Mouse (Mus musculus) forebrain, embryonic 13.5 days (tissue): ENCODE data around the gene Fkbp7. TPM values are rescaled to one million over a fixed set of nuclear protein-coding genes. Genes with fewer than 3 reads are reported as not detected.

Experiments
- ATAC-seq: fragments of 200-750 bp; cut with Nextera tagmentation; 2 replicates; pipeline ENCODE4 v1.8.0; 2017
- H3K27ac ChIP-seq: fragments of 300-500 bp; sonication (generic); 2 replicates; pipeline ENCODE4 v1.5.1; 2015; ENCODE audit warnings: inconsistent platforms, mild to moderate bottlenecking, moderate library complexity
- H3K27me3 ChIP-seq: fragments of 300-500 bp; sonication (generic); 2 replicates; pipeline ENCODE4 v1.6.1; 2015; ENCODE audit warnings: mild to moderate bottlenecking, inconsistent platforms
- H3K36me3 ChIP-seq: fragments of 300-500 bp; sonication (generic); 2 replicates; pipeline ENCODE4 v1.6.1; 2015; ENCODE audit warnings: mild to moderate bottlenecking, inconsistent platforms; ENCODE audit not compliant: poor library complexity, severe bottlenecking
- H3K4me1 ChIP-seq: fragments of 300-500 bp; sonication (generic); 2 replicates; pipeline ENCODE4 v1.6.1; 2015; ENCODE audit warnings: inconsistent platforms
- H3K4me2 ChIP-seq: fragments of 300-500 bp; sonication (generic); 2 replicates; pipeline ENCODE4 v1.6.1; 2015; ENCODE audit warnings: inconsistent platforms, mild to moderate bottlenecking, moderate library complexity
- H3K4me3 ChIP-seq: fragments of 300-500 bp; sonication (generic); 2 replicates; pipeline ENCODE4 v1.5.1; 2015; ENCODE audit warnings: mild to moderate bottlenecking, inconsistent platforms
- H3K9ac ChIP-seq: fragments of 300-500 bp; sonication (generic); 2 replicates; pipeline ENCODE4 v1.6.1; 2015; ENCODE audit warnings: mild to moderate bottlenecking, inconsistent platforms
- H3K9me3 ChIP-seq: fragments of 300-500 bp; sonication (generic); replicated peaks from 2 replicates; pipeline ENCODE4 v1.6.1; 2016; ENCODE audit warnings: inconsistent platforms
- WGBS: fragments of 180-500 bp; shearing (Covaris S2); methylation state at CpG from one replicate; pipeline ENCODE4 v1.1.7; 2015; 5-methylcytosine and 5-hydroxymethylcytosine counted together
- polyA plus RNA-seq: library from polyadenylated mRNA; unstranded; fragments of >200 nt; fragmentation: Nextera tagmentation; extraction: Ambion mirVana; gene quantifications from 2 replicates; pipeline ENCODE4 v1.2.1, GENCODE M21; 2015

Gene Fkbp7
- polyA plus RNA-seq = 10.5 and 11.4 TPM in 2 replicates

DNA sequence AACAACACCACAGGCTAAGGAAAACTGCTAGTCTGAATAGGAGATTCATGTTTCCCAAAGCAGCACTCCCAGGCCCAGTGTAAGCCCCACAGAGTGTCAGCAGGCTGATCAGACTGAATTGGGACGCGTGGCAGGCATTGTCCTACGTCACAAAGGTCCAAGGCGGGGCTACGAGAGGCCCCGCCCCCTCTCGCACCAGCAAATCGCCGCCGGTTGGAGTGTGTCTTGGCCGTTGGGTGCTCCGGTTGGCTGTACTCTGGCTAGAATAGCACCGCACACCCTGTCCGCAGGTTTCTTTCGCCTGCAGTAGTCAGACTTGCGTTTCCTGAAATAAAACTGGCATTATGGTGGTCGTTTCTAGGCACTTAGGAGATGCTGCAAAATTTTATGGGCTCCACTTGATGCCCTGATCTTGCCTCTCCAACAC is at the start of gene Fkbp7:
Fkbp7 (minus strand) TSS at position 151 of the 427 bp plus-strand sequence.
- H3K36me3 ChIP-seq = no peaks in the 10 kb centered on the region
- peak within 1 kb of the TSS; percentile 72 for H3K9ac ChIP-seq
- peaks cover 32% of the 10 kb centered on the region for H3K4me1 ChIP-seq
- H3K27me3 ChIP-seq = no peaks in the 10 kb centered on the region
- ATAC-seq = peak; percentile 95
- peak within 1 kb of the TSS; percentile 72 for H3K4me2 ChIP-seq
- no peaks in the 10 kb centered on the region for H3K9me3 ChIP-seq
- peak within 1 kb of the TSS; percentile 48 for H3K4me3 ChIP-seq
- under 1% methylated on average over 17 of the region's 17 CpGs for WGBS
- peak within 1 kb of the TSS; percentile 57 for H3K27ac ChIP-seq

DNA sequence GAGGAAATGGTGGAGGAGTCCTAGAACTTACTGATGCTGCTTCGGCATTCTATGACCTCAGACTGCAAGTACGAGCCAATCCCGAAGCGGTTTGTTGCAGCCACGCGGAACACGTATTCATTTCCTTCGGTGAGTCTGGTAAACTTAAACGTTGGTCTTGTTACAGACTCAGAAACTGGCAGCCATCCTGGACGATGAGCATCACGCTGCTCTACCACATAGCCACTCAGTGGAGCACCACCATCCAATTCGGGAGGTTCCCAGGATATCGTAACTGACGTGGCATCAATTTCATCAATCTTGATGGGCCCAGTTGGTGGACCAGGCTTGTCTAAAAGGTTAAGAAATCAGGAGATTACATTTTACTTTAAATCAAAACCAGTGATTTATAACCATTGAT is 46.7 kb upstream of the Fkbp7 start:
- no peaks in the 10 kb centered on the region; the same call in none of the 2 replicates for H3K9me3 ChIP-seq
- ATAC-seq = no peak
- no peak overlapping the region for H3K4me3 ChIP-seq
- no peak overlapping the region for H3K4me2 ChIP-seq
- H3K27me3 ChIP-seq = no peaks in the 10 kb centered on the region
- H3K9ac ChIP-seq = no peak overlapping the region
- no peaks in the 10 kb centered on the region for H3K4me1 ChIP-seq
- 96% methylated on average over 14 of the region's 14 CpGs for WGBS
- H3K36me3 ChIP-seq = peaks cover 11% of the 10 kb centered on the region; the same call in 1 of the 2 replicates
- H3K27ac ChIP-seq = no peak overlapping the region

GRCm38 (mm10) chr2:76714984-76715383 is 42.1 kb upstream of the Fkbp7 start:
- Histone ChIP-seq H3K27me3 (no peaks in the 10 kb centered on the region), H3K4me3 (no peak overlapping the region), H3K9ac (no peak overlapping the region), H3K9me3 (peaks cover 24% of the 10 kb centered on the region), H3K27ac (no peak overlapping the region), H3K4me1 (no peaks in the 10 kb centered on the region), H3K4me2 (no peak overlapping the region), H3K36me3 (peaks cover 29% of the 10 kb centered on the region)
- WGBS = 76% methylated on average over 8 of the region's 8 CpGs
- no peak for ATAC-seq

- H3K27ac ChIP-seq = no peak overlapping the region
- 87% methylated on average over 3 of the region's 3 CpGs for WGBS
- no peak for ATAC-seq
- H3K36me3 ChIP-seq = peaks cover 33% of the 10 kb centered on the region
- H3K4me3 ChIP-seq = no peak overlapping the region
- peaks cover 26% of the 10 kb centered on the region for H3K9me3 ChIP-seq
- no peaks in the 10 kb centered on the region for H3K27me3 ChIP-seq
- no peaks in the 10 kb centered on the region for H3K4me1 ChIP-seq
- H3K9ac ChIP-seq = no peak overlapping the region
- no peak overlapping the region for H3K4me2 ChIP-seq
These were observed 35.6 kb upstream of the Fkbp7 start for GRCm38 (mm10) chr2:76708512-76708911.

- no peak overlapping the region for H3K9ac ChIP-seq
- no peak overlapping the region for H3K27ac ChIP-seq
- H3K4me2 ChIP-seq = no peak overlapping the region
- no peak for ATAC-seq
- no peaks in the 10 kb centered on the region for H3K27me3 ChIP-seq
- H3K9me3 ChIP-seq = peaks cover 9% of the 10 kb centered on the region
- WGBS = 74% methylated on average over 13 of the region's 13 CpGs
- no peaks in the 10 kb centered on the region for H3K4me1 ChIP-seq
- H3K4me3 ChIP-seq = no peak overlapping the region
- peaks cover 30% of the 10 kb centered on the region for H3K36me3 ChIP-seq
These were observed 32.7 kb upstream of the Fkbp7 start for GRCm38 (mm10) chr2:76705655-76706054.

DNA sequence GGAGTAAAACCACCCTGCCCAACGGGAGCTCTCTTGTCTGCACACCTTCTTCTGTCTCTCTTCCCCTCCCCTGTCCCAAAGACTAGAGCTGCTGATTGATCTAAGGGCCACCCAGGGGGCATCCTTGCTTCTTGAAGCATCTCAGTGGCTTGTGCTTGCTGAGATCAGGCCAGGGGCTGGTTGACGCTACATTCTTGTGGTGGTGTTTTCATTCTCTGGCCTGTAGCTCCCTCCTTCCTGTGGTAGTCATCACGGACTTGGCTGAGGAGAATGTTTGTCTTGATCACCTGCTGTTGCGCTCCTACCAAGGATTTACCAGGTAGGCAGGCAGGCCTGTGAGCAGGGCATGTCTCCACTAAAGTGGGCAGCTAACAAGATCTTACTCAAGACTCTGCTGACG is 29.8 kb upstream of the Fkbp7 start:
- Histone ChIP-seq H3K36me3 (peaks cover 26% of the 10 kb centered on the region), H3K27ac (no peak overlapping the region), H3K9ac (no peak overlapping the region), H3K4me2 (no peak overlapping the region), H3K9me3 (no peaks in the 10 kb centered on the region), H3K4me1 (no peaks in the 10 kb centered on the region), H3K4me3 (no peak overlapping the region), H3K27me3 (no peaks in the 10 kb centered on the region)
- ATAC-seq = no peak
- 82% methylated on average over 5 of the region's 5 CpGs for WGBS

DNA sequence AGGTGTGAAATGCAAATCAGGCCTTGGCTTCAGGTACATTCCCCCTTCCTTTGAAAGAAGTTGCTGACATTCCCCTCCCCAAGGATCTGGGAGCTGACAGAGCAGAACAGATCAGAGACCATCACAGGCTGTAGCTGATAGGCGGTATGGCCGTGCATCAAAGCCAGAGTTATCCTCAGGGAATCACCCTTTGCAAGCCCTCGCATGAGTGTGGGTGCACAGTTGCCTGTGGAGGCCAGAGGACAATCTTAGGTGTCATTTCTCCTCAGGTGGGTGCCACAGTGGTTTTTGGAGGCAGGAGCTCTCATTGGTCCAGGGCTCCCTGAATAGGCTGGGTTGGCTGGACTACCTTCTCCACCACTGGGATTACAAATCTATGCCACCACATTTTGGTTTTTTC is 29.3 kb upstream of the Fkbp7 start:
- 91% methylated on average over 3 of the region's 3 CpGs for WGBS
- H3K36me3 ChIP-seq = peaks cover 32% of the 10 kb centered on the region

DNA sequence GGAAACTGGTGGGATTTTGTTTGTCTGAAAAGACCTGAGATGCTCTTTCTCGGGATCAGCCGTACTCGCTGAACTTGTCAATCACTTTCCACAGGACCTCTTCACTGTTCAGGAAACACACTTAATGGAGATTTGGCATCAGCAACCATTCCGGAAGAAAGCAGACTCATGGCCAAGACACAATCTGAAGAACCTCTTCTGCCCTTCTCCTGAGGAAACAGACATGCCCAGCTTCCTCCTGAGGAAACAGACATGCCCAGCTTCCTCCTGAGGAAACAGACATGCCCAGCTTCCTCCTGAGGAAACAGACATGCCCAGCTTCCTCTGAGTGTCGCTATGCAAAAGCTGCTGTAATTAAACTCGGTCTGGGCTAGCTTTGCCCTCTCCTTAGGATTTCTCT is 22.4 kb upstream of the Fkbp7 start:
- H3K4me1 ChIP-seq = no peaks in the 10 kb centered on the region
- ATAC-seq = no peak
- 88% methylated on average over 6 of the region's 6 CpGs for WGBS

More for the DNA sequence above, 29.3 kb upstream of the Fkbp7 start:
- Histone ChIP-seq H3K9ac (no peak overlapping the region), H3K4me1 (no peaks in the 10 kb centered on the region), H3K4me2 (no peak overlapping the region), H3K27ac (no peak overlapping the region), H3K4me3 (no peak overlapping the region), H3K27me3 (no peaks in the 10 kb centered on the region), H3K9me3 (no peaks in the 10 kb centered on the region)
- no peak for ATAC-seq

DNA sequence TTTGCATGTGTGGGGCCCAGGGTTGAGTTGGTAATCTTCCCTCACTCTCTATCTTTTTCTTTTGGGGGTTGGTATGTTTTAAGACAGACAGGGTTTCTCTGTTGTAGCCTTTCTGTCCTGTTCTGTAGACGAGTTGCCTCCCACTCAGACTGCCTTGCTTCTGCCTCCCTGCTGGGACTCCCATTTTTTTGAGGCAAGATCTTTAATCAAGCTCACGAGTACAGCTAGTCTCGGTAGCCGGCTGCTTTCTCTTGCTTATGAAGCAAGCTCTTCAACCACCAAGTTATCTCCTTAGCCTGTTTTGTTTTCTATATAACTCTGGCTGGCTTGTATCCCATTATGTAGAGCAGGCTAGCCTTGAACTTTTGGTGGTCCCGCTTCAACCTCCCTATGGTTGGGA is 20.8 kb upstream of the Fkbp7 start:
- Histone ChIP-seq H3K4me3 (no peak overlapping the region), H3K36me3 (peaks cover 77% of the 10 kb centered on the region), H3K27ac (no peak overlapping the region), H3K4me2 (no peak overlapping the region), H3K27me3 (no peaks in the 10 kb centered on the region), H3K4me1 (no peaks in the 10 kb centered on the region), H3K9ac (no peak overlapping the region), H3K9me3 (no peaks in the 10 kb centered on the region)
- 85% methylated on average over 5 of the region's 5 CpGs for WGBS
- ATAC-seq = no peak

More for the DNA sequence above, 22.4 kb upstream of the Fkbp7 start:
- H3K27ac ChIP-seq = no peak overlapping the region
- H3K9ac ChIP-seq = no peak overlapping the region
- no peaks in the 10 kb centered on the region for H3K9me3 ChIP-seq
- no peak overlapping the region for H3K4me3 ChIP-seq
- no peaks in the 10 kb centered on the region for H3K27me3 ChIP-seq
- H3K4me2 ChIP-seq = no peak overlapping the region
- H3K36me3 ChIP-seq = peaks cover 75% of the 10 kb centered on the region

DNA sequence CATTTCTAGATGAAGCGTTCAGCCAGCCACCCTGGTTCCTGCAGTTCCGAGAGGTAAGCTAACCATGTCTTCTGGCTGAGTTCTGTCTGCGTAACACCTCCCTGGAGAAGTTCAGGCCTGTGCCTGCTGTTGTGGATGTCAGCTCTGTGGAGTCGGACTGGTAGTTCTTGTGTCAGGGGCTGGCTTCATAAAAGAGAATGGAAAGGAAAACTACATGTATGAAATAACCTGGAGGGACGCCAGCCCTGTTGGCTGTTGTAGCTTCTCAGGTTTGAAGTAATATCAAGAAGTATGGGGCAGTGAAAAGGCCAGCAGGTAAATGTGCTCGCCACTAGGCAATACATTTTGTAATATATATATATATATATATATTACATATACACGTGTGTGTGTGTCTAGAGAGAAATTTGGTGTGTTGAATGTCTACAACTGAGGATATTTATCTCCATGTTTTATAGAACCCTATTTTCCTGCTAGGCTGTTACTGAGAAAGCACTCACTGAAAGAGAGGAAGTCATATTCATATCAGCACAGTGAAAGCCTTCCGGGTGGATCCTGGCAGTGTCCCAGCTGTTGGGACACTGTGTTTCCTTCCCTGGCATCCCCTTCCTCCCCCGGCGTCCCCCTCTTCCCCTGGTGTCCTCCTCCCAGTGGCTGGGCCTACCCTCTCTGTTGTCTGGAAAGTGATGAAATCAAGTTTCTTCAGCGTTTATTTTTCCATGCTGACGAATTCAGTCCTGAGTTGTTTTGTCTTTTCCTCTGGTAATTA is 17.7 kb upstream of the Fkbp7 start:
- H3K9me3 ChIP-seq = no peaks in the 10 kb centered on the region
- no peak overlapping the region for H3K9ac ChIP-seq
- H3K4me3 ChIP-seq = no peak overlapping the region
- H3K27me3 ChIP-seq = no peaks in the 10 kb centered on the region
- whole genome bisulfite sequencing = 88% methylated on average over 12 of the region's 12 CpGs
- H3K27ac ChIP-seq = no peak overlapping the region
- no peaks in the 10 kb centered on the region for H3K4me1 ChIP-seq
- no peak for ATAC-seq
- no peak overlapping the region for H3K4me2 ChIP-seq
- peaks cover 90% of the 10 kb centered on the region for H3K36me3 ChIP-seq

DNA sequence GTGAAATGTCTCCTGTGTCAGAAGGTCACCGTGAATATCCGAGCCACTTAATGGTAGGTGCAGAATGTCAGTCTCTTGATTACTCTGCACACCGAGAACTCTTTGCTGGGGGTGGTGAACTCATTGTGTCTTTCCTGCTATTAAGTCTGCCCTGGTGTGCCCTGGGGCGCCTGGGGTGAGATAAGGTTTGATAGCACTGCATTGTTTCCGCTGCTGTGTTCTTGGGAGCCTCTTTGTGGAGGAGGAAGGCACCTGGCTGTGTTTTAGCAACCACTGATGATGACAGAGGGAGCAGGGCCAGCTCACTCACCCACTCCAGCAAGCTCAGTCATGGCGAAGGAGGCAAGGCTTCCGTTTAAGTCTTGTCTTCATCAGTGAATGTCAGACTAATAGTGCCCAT is 15.2 kb upstream of the Fkbp7 start:
- no peak for ATAC-seq
- Histone ChIP-seq H3K27me3 (no peaks in the 10 kb centered on the region), H3K9me3 (no peaks in the 10 kb centered on the region), H3K9ac (no peak overlapping the region), H3K36me3 (peaks cover 89% of the 10 kb centered on the region), H3K27ac (no peak overlapping the region), H3K4me2 (no peak overlapping the region), H3K4me3 (no peak overlapping the region), H3K4me1 (no peaks in the 10 kb centered on the region)
- 74% methylated on average over 7 of the region's 7 CpGs for WGBS

- Histone ChIP-seq H3K4me2 (no peak overlapping the region), H3K36me3 (peaks cover 89% of the 10 kb centered on the region), H3K27ac (no peak overlapping the region), H3K4me1 (no peaks in the 10 kb centered on the region), H3K9ac (no peak overlapping the region), H3K27me3 (no peaks in the 10 kb centered on the region), H3K4me3 (no peak overlapping the region), H3K9me3 (no peaks in the 10 kb centered on the region)
- WGBS = 81% methylated on average over 3 of the region's 3 CpGs
- no peak for ATAC-seq
These were observed 14.7 kb upstream of the Fkbp7 start for GRCm38 (mm10) chr2:76687608-76688007.

DNA sequence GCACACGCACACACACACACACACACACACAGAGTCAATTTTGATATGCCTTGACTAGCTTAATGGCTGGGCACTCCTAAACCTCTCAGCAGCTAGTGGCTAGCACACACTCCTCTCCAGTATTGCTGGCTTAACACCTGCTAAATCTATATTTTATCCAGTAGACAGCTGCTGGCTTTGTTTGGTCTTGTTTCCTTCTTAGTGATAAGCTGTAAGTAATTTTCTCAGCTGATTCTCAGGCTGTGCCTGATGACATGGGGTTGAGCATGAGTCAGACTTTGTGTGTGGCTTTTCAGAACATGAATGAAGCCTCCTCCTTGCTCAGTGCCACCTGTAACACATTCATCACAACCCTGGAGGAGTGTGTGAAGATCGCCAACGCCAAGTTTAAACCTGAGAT is 14.1 kb upstream of the Fkbp7 start:
- Histone ChIP-seq H3K36me3 (peaks cover 89% of the 10 kb centered on the region), H3K4me2 (no peak overlapping the region)
- 93% methylated on average over 3 of the region's 3 CpGs for WGBS

More for the DNA sequence above, 14.1 kb upstream of the Fkbp7 start:
- Histone ChIP-seq H3K27ac (no peak overlapping the region), H3K9me3 (no peaks in the 10 kb centered on the region), H3K4me1 (no peaks in the 10 kb centered on the region), H3K4me3 (no peak overlapping the region), H3K27me3 (no peaks in the 10 kb centered on the region), H3K9ac (no peak overlapping the region)
- no peak for ATAC-seq
